Mouse (Mus musculus): ENCODE measurements around the gene Dxo.
A peak's percentile ranks its signal among the peaks of the same experiment; 100 is the strongest.
"Not testable (repeated sequence)": the region's sequence is repeated elsewhere in the genome, so short reads cannot be mapped to it uniquely, and the experiment has no call there.

The Dxo gene

GRCm38 (mm10) chr17:34830776-34831175, 6.0 kb upstream of the Dxo start:
- not testable (repeated sequence) for DNase-seq (ENCODE audit: low read depth, low spot score)

- no peak for DNase-seq (ENCODE audit: low read depth, low spot score)
Measured at GRCm38 (mm10) chr17:34836155-34836855, 514 bp upstream of the Dxo start.

DNA sequence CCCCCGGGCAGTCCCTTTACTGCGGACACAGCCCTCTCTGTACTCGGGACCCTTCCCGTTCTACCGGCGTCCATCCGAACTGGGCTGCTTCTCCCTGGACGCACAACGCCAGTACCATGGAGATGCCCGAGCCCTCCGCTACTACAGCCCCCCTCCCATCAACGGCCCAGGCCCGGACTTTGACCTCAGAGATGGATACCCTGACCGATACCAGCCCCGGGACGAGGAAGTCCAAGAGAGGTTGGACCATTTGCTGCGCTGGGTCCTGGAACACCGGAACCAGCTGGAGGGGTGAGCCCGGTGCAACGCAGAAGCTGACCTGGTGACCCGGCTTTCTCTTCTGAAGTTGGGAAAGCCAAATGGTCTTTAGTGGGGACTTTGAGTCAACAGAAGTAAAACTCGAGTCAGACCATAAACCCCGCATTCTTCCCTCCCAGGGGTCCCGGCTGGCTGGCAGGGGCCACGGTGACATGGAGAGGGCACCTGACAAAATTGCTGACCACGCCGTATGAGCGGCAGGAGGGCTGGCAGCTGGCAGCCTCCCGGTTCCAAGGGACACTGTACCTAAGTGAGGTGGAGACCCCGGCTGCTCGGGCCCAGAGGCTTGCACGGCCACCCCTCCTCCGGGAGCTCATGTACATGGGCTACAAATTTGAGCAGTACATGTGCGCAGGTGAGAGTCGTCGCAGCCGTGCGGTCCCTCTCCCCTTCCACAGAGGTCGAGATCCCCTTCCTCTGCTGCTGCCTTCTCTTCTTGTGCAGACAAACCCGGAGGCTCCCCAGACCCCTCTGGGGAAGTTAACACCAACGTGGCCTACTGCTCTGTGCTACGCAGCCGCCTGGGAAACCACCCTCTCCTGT, 875 bp downstream of the Dxo start:
- no peak for DNase-seq (ENCODE audit: low read depth, low spot score)

DNA sequence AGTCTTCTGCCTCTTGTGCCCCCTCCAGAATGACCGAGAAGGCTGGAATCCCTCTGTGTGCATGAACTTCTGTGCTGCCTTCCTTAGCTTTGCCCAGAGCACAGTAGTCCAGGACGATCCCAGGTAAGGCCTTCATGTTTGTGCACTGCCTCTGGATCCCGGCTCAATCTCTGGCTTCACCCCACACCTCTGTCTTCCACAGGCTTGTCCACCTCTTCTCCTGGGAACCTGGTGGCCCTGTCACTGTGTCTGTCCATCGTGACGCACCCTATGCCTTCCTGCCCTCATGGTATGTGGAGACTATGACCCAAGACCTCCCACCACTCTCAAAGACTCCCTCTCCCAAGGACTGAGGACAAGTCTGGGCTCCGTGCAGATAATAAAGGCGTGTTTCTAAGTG, 2.0 kb downstream of the Dxo start:
- no peak for DNase-seq (ENCODE audit: low read depth, low spot score)

- no peak for DNase-seq (ENCODE audit: low read depth, low spot score)
Measured at GRCm38 (mm10) chr17:34840736-34841307, 4.0 kb downstream of the Dxo start.

GRCm38 (mm10) chr17:34844884-34845283, 8.1 kb downstream of the Dxo start:
- no peak for DNase-seq (ENCODE audit: low read depth, low spot score)

DNA sequence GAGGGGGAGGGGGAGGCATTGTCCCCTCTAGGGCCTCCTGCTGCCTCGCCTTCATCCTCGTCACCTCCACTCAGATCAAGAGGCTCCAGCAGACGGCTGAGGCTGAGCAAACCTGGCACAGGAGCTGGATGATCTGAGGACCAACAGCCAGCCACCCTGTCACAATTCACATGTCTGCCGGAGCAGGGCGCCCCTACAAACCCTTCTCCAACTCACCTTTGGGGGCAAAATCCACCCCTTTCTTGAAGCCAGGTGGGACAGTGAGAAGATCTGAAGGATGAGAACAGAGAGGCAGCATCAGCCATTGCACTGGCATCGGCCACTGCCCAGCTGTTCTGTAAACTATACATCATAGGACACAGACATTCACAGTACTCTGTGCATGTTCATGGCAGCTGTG, 10.4 kb downstream of the Dxo start:
- DNase-seq (ENCODE audit: low read depth, low spot score), result no peak

GRCm38 (mm10) chr17:34847615-34848014, 10.8 kb downstream of the Dxo start:
- DNase-seq (ENCODE audit: low read depth, low spot score), result no peak

- peak; percentile 99 for DNase-seq (ENCODE audit: low read depth, low spot score)
Measured at GRCm38 (mm10) chr17:34849722-34850516, 13.1 kb downstream of the Dxo start, which contains the start of the genes Skiv2l and Nelfe. Gene Skiv2l, minus strand, starts transcription at chr17:34850210. Gene Nelfe, plus strand, starts transcription at chr17:34850391.

DNA sequence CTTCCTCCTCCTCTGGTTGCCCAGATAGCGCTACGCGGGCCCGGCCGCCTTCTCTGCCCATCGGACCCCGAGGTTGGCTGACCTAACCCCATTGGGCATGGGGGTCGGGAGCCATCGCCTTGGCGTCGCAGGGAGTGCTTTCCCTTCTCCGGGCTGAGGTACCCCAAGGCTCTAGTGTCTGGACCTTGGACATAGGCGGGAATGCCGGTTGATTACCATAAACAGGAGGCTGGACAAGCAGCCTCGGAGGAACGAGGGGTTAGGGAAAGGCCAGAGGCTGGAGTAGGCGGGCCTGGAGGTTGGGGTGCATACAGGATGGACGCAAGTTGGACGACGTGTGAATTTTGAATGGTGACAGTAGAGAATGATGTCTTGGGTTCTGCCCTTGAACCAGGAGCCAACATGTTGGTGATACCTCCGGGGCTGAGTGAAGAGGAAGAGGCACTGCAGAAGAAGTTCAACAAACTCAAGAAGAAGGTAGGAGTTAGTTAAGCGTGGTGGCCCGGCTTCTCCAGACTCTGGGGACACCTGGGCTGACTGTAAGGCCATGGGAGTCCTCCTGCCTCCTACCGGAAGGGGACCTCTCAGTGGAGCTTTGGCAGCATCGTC, 13.8 kb downstream of the Dxo start:
- DNase-seq (ENCODE audit: low read depth, low spot score), result no peak

DNA sequence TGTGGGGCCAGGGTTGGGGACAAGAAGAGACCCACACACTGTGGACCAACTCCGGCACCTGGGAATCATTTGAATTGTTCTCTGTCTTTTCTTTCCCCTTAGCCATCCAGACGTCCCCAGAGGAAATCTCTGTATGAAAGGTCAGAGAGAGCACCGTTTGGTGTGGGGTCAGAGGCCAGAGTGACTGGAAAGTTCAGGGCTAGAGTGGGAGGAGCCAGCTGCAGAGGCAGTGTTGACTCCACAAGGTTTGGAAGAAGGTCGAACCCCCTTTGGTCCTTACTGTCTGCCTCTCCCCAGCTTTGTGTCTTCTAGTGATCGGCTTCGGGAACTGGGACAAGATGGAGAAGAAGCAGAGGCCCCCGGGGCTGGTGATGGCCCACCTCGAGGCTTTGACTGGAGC, 16.7 kb downstream of the Dxo start:
- no peak for DNase-seq (ENCODE audit: low read depth, low spot score)

GRCm38 (mm10) chr17:34854761-34855160, 17.9 kb downstream of the Dxo start:
- no peak for DNase-seq (ENCODE audit: low read depth, low spot score)

- peak; percentile 42 for DNase-seq (ENCODE audit: low read depth, low spot score)
Measured at GRCm38 (mm10) chr17:34855825-34856224, 19.0 kb downstream of the Dxo start.

GRCm38 (mm10) chr17:34858670-34859069, 21.9 kb downstream of the Dxo start:
- DNase-seq (ENCODE audit: low read depth, low spot score), result no peak

GRCm38 (mm10) chr17:34860514-34860913, 23.7 kb downstream of the Dxo start:
- no peak for DNase-seq (ENCODE audit: low read depth, low spot score)

- DNase-seq (ENCODE audit: low read depth, low spot score), result no peak
Measured at GRCm38 (mm10) chr17:34861704-34862415, 25.0 kb downstream of the Dxo start.

DNA sequence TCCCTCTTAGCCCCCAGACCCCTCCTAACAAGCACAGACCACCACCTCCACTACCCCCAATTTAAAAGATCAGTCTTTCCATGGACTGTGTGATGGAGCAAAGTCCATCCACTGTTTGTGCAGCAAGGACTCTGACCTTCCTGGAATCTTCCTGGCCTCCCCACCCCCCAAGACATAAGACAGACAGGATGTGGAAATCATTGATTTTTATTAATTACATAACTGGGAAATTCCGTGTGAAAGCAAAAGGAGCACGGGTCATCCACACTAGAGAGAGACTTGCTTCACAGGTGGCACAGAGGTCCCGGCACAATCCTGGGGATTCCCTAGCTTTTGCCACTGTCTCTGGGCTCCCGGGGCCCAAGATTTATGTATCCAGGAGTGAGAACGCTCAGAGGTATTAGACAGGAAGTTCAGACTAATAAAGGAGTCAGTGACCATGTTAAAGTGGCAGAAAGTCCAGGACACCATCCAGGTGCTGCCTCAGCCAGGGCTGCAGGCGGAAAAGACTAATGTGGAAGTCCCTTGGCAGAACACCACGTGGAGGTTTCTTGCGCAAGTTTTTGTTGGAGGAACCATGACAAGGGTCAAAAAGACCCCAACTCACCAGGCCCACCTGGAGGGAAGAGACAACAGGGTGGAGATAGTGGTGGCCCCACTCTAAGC, 25.7 kb downstream of the Dxo start, which contains the start of gene Cfb:
Gene Cfb, minus strand, starts transcription at position 103 of the 666 bp plus-strand sequence.
- no peak for DNase-seq (ENCODE audit: low read depth, low spot score)

DNA sequence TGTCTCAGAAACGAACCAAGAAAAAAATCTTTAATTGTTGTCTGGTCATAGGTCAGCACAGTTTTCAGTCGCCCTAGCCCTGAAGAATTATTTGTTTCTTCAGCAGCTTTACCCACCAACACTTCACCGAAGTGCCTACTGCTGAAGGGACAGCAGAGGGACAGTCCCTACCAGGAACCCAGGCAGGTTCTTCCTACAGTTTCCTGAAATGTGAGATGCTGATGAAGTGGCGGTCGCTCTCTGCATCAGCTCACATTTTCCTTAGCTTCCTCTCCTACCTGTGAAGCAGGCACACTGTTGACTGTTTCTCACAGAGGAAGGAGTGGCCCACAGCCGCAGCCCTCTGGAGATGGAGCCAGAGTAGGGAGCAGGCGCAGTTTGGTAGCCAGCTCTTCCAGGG, 29.2 kb downstream of the Dxo start:
- no peak for DNase-seq (ENCODE audit: low read depth, low spot score)

DNA sequence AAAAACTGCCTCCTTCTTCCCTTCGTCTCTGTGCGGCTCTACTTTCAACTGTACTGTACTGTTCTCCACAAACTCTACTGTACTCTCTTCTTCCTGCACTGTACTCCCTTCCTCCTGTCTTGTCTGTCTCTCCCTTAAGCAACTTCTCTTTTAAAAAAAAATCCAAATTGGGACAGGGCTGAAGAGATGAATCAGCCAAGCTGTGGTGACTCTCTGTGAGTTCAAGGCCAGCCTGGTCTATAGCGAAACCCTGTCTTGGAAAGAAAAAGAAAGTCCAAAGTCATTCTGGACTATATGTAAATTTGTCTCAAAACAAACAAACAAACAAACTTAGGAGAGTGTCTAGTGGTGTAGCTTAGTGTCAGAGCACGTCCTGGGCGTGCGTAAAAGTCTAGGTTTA, 37.5 kb downstream of the Dxo start:
- DNase-seq (ENCODE audit: low read depth, low spot score), result no peak

GRCm38 (mm10) chr17:34879336-34879879, 42.6 kb downstream of the Dxo start, which contains the start of gene Zbtb12:
Gene Zbtb12, plus strand, starts transcription at chr17:34879483.
- DNase-seq (ENCODE audit: low read depth, low spot score), result no peak

All from brain, adult 2 months (tissue).